Mouse (Mus musculus) embryonic facial prominence, embryonic 12.5 days (tissue): Measurements from ENCODE around the gene Gjd2. TPM values are rescaled to one million over a fixed set of nuclear protein-coding genes. Genes with fewer than 3 reads are reported as not detected.
A peak's percentile ranks its signal among the peaks of the same experiment; 100 is the strongest.

Experiments used
- ATAC-seq: fragments of 200-750 bp; cut with Nextera tagmentation; 2 replicates; pipeline ENCODE4 v1.8.0; 2017; ENCODE audit not compliant: insufficient number of reproducible peaks, insufficient read depth, low FRiP score, low TSS enrichment
- H3K27ac ChIP-seq: fragments of 300-500 bp; sonication (generic); 2 replicates; pipeline ENCODE4 v1.5.1; 2016; ENCODE audit warnings: mild to moderate bottlenecking
- H3K27me3 ChIP-seq: fragments of 300-500 bp; sonication (generic); 2 replicates; pipeline ENCODE4 v1.6.1; 2016; ENCODE audit warnings: mild to moderate bottlenecking, moderate library complexity
- H3K36me3 ChIP-seq: fragments of 300-500 bp; sonication (generic); 2 replicates; pipeline ENCODE4 v1.6.1; 2016; ENCODE audit warnings: mild to moderate bottlenecking
- H3K4me1 ChIP-seq: fragments of 300-500 bp; sonication (generic); 2 replicates; pipeline ENCODE4 v1.6.1; 2016
- H3K4me2 ChIP-seq: fragments of 300-500 bp; sonication (generic); replicated peaks from 2 replicates; pipeline ENCODE4 v1.6.1; 2016; ENCODE audit warnings: mild to moderate bottlenecking, moderate library complexity
- H3K4me3 ChIP-seq: fragments of 300-500 bp; sonication (generic); 2 replicates; pipeline ENCODE4 v1.5.1; 2016; ENCODE audit warnings: mild to moderate bottlenecking
- H3K9ac ChIP-seq: fragments of 300-500 bp; sonication (generic); 2 replicates; pipeline ENCODE4 v1.6.1; 2016; ENCODE audit warnings: mild to moderate bottlenecking, moderate library complexity
- H3K9me3 ChIP-seq: fragments of 300-500 bp; sonication (generic); 2 replicates; pipeline ENCODE4 v1.6.1; 2016; ENCODE audit warnings: mild to moderate bottlenecking, moderate library complexity
- WGBS: fragments of 180-500 bp; shearing (Covaris S2); methylation state at CpG from one replicate; pipeline ENCODE4 v1.1.7; 2016; 5-methylcytosine and 5-hydroxymethylcytosine counted together
- polyA plus RNA-seq: library from polyadenylated mRNA; unstranded; fragments of >200 nt; fragmentation: Nextera tagmentation; extraction: Ambion mirVana; gene quantifications from 2 replicates; pipeline ENCODE4 v1.2.1, GENCODE M21; 2016

Gjd2 gene
- polyA plus RNA-seq, 1 experiment from 2014 or later = 0.10 TPM

DNA sequence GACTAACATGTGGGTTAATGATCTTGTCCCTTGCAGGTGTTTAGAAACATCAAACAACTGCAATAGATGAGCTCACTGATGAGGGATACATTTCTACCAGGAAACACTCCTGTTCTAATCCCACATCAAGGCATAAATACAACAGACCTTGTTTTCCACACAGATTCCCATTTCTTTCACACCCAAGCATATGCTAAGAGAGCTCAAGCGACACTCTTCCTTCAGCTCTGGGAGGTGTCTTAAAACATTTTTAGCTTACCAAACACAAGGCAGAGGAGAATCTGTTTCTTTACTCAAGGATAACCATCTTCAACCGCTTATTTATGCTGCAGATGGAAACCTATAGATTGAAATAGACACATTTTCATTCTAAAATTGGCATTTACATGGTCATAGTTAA lies 5.1 kb downstream of the Gjd2 start:
- H3K4me1 ChIP-seq = peaks cover 6% of the 10 kb centered on the region
- no peaks in the 10 kb centered on the region for H3K36me3 ChIP-seq
- WGBS = 90% methylated on average over 2 of the region's 2 CpGs
- no peak overlapping the region for H3K9ac ChIP-seq
- no peak overlapping the region for H3K4me3 ChIP-seq
- H3K27ac ChIP-seq = no peak overlapping the region
- H3K4me2 ChIP-seq = no peak overlapping the region
- ATAC-seq = no peak
- H3K27me3 ChIP-seq = peaks cover 18% of the 10 kb centered on the region
- no peaks in the 10 kb centered on the region for H3K9me3 ChIP-seq

DNA sequence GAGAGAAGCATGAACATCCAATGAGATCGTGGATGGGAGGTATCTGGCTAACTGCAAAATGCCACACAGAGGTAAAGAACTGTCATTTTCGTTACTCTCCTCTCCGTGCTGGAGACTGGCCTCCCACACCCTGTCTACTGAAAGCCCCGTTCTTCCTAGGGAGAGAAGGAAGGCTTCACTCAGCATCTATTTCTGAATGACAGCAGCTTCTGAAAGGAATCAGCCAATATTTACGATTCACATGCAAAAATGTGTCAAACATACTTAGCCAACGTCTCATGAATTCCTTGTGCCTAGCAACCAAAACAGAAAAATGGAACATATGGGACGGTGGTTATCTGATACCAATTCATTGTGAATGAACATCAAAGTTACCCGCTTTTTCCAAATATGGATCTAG lies 15.9 kb downstream of the Gjd2 start:
- Histone ChIP-seq H3K36me3 (no peaks in the 10 kb centered on the region), H3K4me1 (no peaks in the 10 kb centered on the region), H3K27ac (no peak overlapping the region), H3K4me3 (no peak overlapping the region), H3K27me3 (no peaks in the 10 kb centered on the region), H3K9me3 (no peaks in the 10 kb centered on the region), H3K4me2 (no peak overlapping the region), H3K9ac (no peak overlapping the region)
- WGBS = 57% methylated on average over 8 of the region's 8 CpGs
- ATAC-seq = no peak

DNA sequence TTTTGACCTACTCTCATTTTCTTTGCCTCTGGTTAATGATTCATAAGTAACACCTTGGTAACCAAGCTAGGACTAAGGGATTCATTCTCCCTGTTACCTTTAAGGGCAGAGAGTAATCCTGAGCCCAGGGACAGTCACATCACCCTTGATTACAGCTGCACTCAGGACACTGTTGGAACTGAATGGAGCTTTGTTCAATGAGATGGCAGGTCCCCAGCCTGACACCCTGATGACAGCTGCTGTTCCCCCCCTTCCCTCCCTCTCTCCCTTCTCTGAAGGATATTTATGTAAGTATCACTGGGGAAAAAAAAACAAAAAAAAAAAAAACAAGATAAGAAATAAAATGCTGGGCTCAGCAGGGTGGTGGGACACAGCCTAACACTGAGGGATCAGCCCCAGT lies 16.5 kb downstream of the Gjd2 start:
- H3K9me3 ChIP-seq = no peaks in the 10 kb centered on the region
- no peak for ATAC-seq
- no peaks in the 10 kb centered on the region for H3K4me1 ChIP-seq
- H3K27ac ChIP-seq = no peak overlapping the region
- H3K36me3 ChIP-seq = no peaks in the 10 kb centered on the region
- H3K4me3 ChIP-seq = no peak overlapping the region
- no peaks in the 10 kb centered on the region for H3K27me3 ChIP-seq
- no peak overlapping the region for H3K9ac ChIP-seq
- H3K4me2 ChIP-seq = no peak overlapping the region

DNA sequence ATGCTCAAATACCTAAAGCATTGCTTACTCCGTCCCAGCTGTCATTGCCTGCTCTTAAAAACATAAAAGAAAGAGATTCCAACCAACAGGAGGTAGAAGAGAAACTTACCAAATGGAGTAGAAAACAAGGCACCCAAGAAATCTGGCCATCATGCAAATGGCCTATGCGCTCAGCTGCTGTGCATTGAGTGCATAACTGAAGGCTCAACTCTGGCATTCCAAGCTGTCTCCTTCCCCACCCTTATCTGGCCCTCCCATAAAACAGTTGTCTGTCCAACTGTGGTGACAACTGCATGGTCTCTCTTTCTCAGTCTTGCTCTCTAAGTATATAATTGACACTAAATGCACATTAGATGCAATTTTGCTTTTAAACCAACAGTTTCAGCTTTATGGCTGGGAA lies 28.5 kb downstream of the Gjd2 start:
- H3K9ac ChIP-seq = no peak overlapping the region
- no peaks in the 10 kb centered on the region for H3K9me3 ChIP-seq
- ATAC-seq = no peak
- H3K4me2 ChIP-seq = no peak overlapping the region
- H3K4me1 ChIP-seq = no peaks in the 10 kb centered on the region
- H3K36me3 ChIP-seq = no peaks in the 10 kb centered on the region
- H3K4me3 ChIP-seq = no peak overlapping the region
- no peak overlapping the region for H3K27ac ChIP-seq
- WGBS = 86% methylated on average over 2 of the region's 2 CpGs
- H3K27me3 ChIP-seq = no peaks in the 10 kb centered on the region

DNA sequence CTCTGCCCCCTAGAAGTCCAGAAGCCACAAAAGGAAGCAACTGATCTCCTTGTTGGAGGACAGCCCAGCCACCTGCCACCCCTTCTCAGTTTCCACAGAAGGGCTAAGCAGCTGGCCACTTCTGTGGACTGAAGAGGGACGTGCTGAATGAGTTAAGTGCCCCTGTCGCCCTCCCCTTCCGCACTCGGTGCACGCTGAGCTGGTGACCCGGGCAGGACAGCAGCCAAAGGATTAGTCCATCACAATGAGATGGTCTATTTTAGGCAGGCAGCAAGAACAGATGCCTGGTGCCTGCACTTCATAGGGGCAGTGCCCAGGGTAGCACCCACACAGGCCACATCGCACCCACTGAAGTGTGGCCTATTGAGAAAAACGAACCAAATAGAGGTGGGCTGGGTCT lies 32.8 kb downstream of the Gjd2 start:
- Histone ChIP-seq H3K4me2 (no peak overlapping the region), H3K9ac (no peak overlapping the region), H3K4me1 (no peaks in the 10 kb centered on the region), H3K4me3 (no peak overlapping the region), H3K27ac (no peak overlapping the region), H3K9me3 (no peaks in the 10 kb centered on the region), H3K36me3 (no peaks in the 10 kb centered on the region), H3K27me3 (no peaks in the 10 kb centered on the region)
- ATAC-seq = peak; percentile 56; the same call in 1 of the 2 replicates
- 71% methylated on average over 8 of the region's 8 CpGs for WGBS

DNA sequence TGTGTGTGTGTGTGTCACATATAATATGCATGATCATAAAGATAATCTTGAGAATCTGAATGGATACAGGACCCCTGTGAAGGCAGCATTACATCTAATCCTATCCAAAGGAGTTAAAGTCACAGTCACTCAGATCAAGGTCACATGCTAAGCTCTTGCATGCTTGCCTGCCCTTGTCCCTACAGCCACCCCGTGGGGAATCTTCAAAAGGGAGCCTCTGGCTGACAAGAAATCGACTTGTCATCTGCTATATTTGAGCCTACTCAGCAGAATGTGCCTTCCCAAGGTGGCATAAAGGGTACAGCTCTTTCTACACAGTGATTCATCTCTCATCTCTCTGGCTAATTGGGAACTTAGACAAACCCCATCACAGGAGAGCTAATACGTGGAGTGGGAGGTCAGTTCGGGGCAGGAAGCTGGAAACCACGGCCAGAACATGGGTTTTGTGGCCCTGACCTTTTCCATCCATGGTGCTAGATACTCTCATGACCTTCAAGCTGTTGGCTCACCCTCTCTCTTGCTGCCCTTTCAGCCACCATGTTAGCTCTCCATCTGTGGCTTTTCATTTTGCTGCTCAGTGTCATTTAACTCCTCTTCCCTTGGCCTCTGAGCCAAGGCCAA lies 35.2 kb downstream of the Gjd2 start:
- no peak overlapping the region for H3K4me3 ChIP-seq
- H3K9me3 ChIP-seq = no peaks in the 10 kb centered on the region
- H3K9ac ChIP-seq = no peak overlapping the region
- 68% methylated on average over 5 of the region's 5 CpGs for WGBS
- H3K4me2 ChIP-seq = no peak overlapping the region
- no peaks in the 10 kb centered on the region for H3K27me3 ChIP-seq
- ATAC-seq = 0 out of 2 replicates have a peak, but pooled peaks have one; percentile 52
- H3K36me3 ChIP-seq = no peaks in the 10 kb centered on the region
- H3K4me1 ChIP-seq = no peaks in the 10 kb centered on the region
- H3K27ac ChIP-seq = no peak overlapping the region

DNA sequence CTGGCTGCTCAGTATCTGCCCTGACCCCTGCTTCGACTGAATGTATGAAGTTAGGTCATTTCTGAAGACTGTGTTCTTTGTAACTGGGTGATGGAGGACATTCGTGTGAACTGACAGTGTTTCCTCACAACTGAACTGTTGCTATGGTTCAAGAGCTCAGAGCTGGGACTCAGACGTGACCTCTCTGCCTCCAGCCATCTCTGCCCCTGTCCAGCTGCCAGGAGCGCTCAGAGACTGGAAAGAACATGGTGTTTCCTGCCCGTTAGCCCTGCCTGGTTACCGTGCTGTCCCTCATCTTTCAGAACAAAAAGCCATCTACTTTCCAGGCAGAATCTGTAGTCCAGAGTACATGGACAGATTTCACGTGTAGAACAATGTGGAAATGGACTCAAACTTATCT lies 39.5 kb downstream of the Gjd2 start:
- Histone ChIP-seq H3K9me3 (no peaks in the 10 kb centered on the region), H3K36me3 (no peaks in the 10 kb centered on the region), H3K4me1 (no peaks in the 10 kb centered on the region), H3K27ac (no peak overlapping the region), H3K27me3 (no peaks in the 10 kb centered on the region), H3K4me2 (no peak overlapping the region), H3K9ac (no peak overlapping the region), H3K4me3 (no peak overlapping the region)
- WGBS = 65% methylated on average over 7 of the region's 7 CpGs
- ATAC-seq = no peak

DNA sequence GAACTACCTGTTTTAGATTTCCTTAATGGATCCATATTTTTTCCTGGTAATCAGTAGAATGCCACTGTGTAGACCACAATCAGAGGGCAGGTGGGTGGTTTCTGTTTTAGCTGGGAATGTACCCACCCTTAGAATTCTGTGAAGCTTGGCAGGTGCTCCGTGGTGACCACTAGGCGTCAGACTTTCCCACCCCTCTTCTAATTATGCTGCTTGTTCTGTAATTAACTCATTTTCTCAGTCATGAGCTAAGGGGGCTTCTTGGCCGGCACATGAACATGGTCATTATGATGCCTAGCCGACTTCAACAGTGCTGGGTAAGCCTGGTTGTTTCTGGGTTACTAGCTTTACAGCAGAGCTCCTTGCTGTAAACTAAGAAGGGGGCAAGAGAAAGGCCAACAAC lies 47.0 kb downstream of the Gjd2 start:
- ATAC-seq = no peak

More for the DNA sequence above, 47.0 kb downstream of the Gjd2 start:
- no peak overlapping the region for H3K4me3 ChIP-seq
- H3K9me3 ChIP-seq = no peaks in the 10 kb centered on the region
- H3K27me3 ChIP-seq = no peaks in the 10 kb centered on the region
- no peak overlapping the region for H3K27ac ChIP-seq
- H3K4me1 ChIP-seq = no peaks in the 10 kb centered on the region
- no peak overlapping the region for H3K4me2 ChIP-seq
- H3K36me3 ChIP-seq = no peaks in the 10 kb centered on the region
- H3K9ac ChIP-seq = no peak overlapping the region
- WGBS = 35% methylated on average over 4 of the region's 4 CpGs

Other genes with a start within 250 kb of the Gjd2 start
- 8.5 and 8.8 TPM in 2 replicates for gene Scg5, start 184.5 kb downstream of the Gjd2 start, polyA plus RNA-seq
- 36.7 and 40.7 TPM in 2 replicates for gene Arhgap11a, start 165.0 kb downstream of the Gjd2 start, polyA plus RNA-seq
- gene Actc1, start 39.9 kb upstream of the Gjd2 start, polyA plus RNA-seq = 218 and 260 TPM in 2 replicates
- 51.3 and 56.8 TPM in 2 replicates for gene Aqr, start 173.4 kb upstream of the Gjd2 start, polyA plus RNA-seq
- gene Zfp770, start 187.8 kb upstream of the Gjd2 start, polyA plus RNA-seq = 4.0 TPM in 2 replicates